Mouse (Mus musculus) myocyte (in vitro differentiated cells): ENCODE data around the gene Nit1. TPM values are rescaled to one million over a fixed set of nuclear protein-coding genes. Genes with fewer than 3 reads are reported as not detected.
A peak's percentile ranks its signal among the peaks of the same experiment; 100 is the strongest.
"Not testable (repeated sequence)": the region's sequence is repeated elsewhere in the genome, so short reads cannot be mapped to it uniquely, and the experiment has no call there.

Source experiments
- H3K27me3 ChIP-seq: one replicate; pipeline ENCODE4 v1.6.1; 2011; ENCODE audit not compliant: control insufficient read depth, insufficient read depth, insufficient read length
- H3K36me3 ChIP-seq: one replicate; pipeline ENCODE4 v1.6.1; 2011; ENCODE audit not compliant: control insufficient read depth, insufficient read depth
- H3K4me2 ChIP-seq: one replicate; pipeline ENCODE4 v1.6.1; 2011; ENCODE audit warnings: low read depth, control low read depth
- H3K4me3 ChIP-seq: one replicate; pipeline ENCODE4 v1.5.1; 2011; ENCODE audit warnings: mild to moderate bottlenecking, control low read depth, moderate library complexity
- H3K79me2 ChIP-seq: one replicate; pipeline ENCODE4 v1.6.1; 2011; ENCODE audit not compliant: control insufficient read depth, insufficient read depth
- H3ac ChIP-seq: one replicate; pipeline ENCODE4 v1.6.1; 2011; ENCODE audit not compliant: control insufficient read depth, insufficient read length
- CEBPB ChIP-seq: IDR thresholded peaks from 2 replicates; pipeline ENCODE4 v1.6.1; 2011; ENCODE audit warnings: mild to moderate bottlenecking, moderate library complexity; ENCODE audit not compliant: poor library complexity, insufficient read depth, severe bottlenecking
- E2F4 ChIP-seq: IDR thresholded peaks from one replicate; pipeline ENCODE4 v1.6.1; 2011; ENCODE audit warnings: mild to moderate bottlenecking, control low read depth, moderate library complexity; ENCODE audit not compliant: insufficient read depth
- MAX ChIP-seq: IDR thresholded peaks from one replicate; pipeline ENCODE4 v1.6.1; 2011; ENCODE audit warnings: low read depth, mild to moderate bottlenecking, control low read depth
- MYOD1 ChIP-seq, 3 experiments: IDR thresholded peaks; one replicate each; pipeline ENCODE4 v1.6.1; 2011; ENCODE audit warnings: control low read depth in 2 of 3, low read depth in 2 of 3, mild to moderate bottlenecking in 2 of 3, moderate library complexity in 1 of 3; ENCODE audit not compliant: insufficient read length in 2 of 3, control insufficient read depth in 1 of 3
- MYOG ChIP-seq, 3 experiments: IDR thresholded peaks; one replicate each; pipeline ENCODE4 v1.6.1; 2011; ENCODE audit warnings: control low read depth in 2 of 3, low read depth in 2 of 3, mild to moderate bottlenecking in 2 of 3; ENCODE audit not compliant: insufficient read length in 2 of 3, control insufficient read depth in 1 of 3, insufficient read depth in 1 of 3
- POLR2A ChIP-seq: IDR thresholded peaks from one replicate; pipeline ENCODE4 v1.6.1; 2011; ENCODE audit warnings: low read depth, mild to moderate bottlenecking, control low read depth, moderate library complexity; ENCODE audit not compliant: insufficient read length
- POLR2AphosphoS2 ChIP-seq: IDR thresholded peaks from one replicate; pipeline ENCODE4 v1.6.1; 2011; ENCODE audit warnings: low read depth, control low read depth; ENCODE audit not compliant: insufficient read length
- REST ChIP-seq: IDR thresholded peaks from one replicate; pipeline ENCODE4 v1.6.1; 2011; ENCODE audit warnings: mild to moderate bottlenecking, control low read depth, moderate library complexity; ENCODE audit not compliant: insufficient read depth, insufficient read length
- SRF ChIP-seq: IDR thresholded peaks from one replicate; pipeline ENCODE4 v1.6.1; 2011; ENCODE audit warnings: low read depth; ENCODE audit not compliant: control insufficient read depth, insufficient read length
- TCF12 ChIP-seq: IDR thresholded peaks from one replicate; pipeline ENCODE4 v1.6.1; 2011; ENCODE audit warnings: mild to moderate bottlenecking, control low read depth; ENCODE audit not compliant: poor library complexity, insufficient read depth, severe bottlenecking
- TCF3 ChIP-seq: IDR thresholded peaks from one replicate; pipeline ENCODE4 v1.6.1; 2011; ENCODE audit warnings: low read depth, control low read depth; ENCODE audit not compliant: insufficient read length
- USF1 ChIP-seq: IDR thresholded peaks from one replicate; pipeline ENCODE4 v1.6.1; 2011; ENCODE audit warnings: low read depth, mild to moderate bottlenecking, control low read depth, moderate library complexity
- polyA plus RNA-seq: library from polyadenylated mRNA; unstranded; fragments of >200 nt; fragmentation: generic; extraction: Trizol; gene quantifications from one replicate; pipeline ENCODE4 v1.2.1, GENCODE M21; 2012; ENCODE audit warnings: missing spikeins

Gene Nit1
- polyA plus RNA-seq, 1 experiment, result 31.8 TPM

DNA sequence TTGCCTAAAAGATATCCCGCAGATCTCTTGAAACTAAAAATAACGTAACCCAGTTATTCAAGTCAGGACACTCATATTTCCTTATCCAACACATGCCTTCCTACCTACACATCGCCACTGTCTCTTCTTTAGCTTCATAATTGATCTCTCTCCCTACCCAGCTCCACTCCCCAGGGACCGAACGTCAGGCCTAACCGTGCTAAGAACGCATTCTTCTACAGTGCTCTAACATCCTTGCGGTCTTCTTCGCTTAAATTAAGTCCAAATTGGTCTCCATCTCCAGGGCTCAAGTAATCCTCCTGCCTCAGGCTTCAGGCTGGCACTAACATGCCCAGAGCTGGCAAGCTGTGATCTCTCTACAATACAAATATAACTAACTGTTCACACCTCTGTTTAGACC is 17.2 kb downstream of the Nit1 start:
- Histone ChIP-seq H3K79me2 (peaks cover 68% of the 10 kb centered on the region), H3K36me3 (peaks cover 3% of the 10 kb centered on the region), H3ac (peak overlapping the region; percentile 77), H3K4me2 (peak overlapping the region; percentile 84), H3K27me3 (no peaks in the 10 kb centered on the region), H3K4me3 (peak overlapping the region; percentile 93)
- TF ChIP-seq POLR2A (no peak), TCF3 (no peak), E2F4 (no peak), MAX (no peak), USF1 (no peak), SRF (no peak), CEBPB (no peak), MYOG (IDR thresholded peaks at IDR 0.05; ENCODE audit: control insufficient read depth in 1 of 3, insufficient read depth in 1 of 3, insufficient read length in 2 of 3, low read depth in 2 of 3) (no peak), TCF12 (no peak), REST (no peak), MYOD1 (IDR thresholded peaks at IDR 0.05; ENCODE audit: control insufficient read depth in 1 of 3, insufficient read length in 2 of 3, low read depth in 2 of 3) (no peak), POLR2AphosphoS2 (no peak)

GRCm38 (mm10) chr1:171326588-171326987 is 18.9 kb downstream of the Nit1 start:
- not testable (repeated sequence) for H3K4me3 ChIP-seq, H3ac ChIP-seq, H3K27me3 ChIP-seq, H3K36me3 ChIP-seq
- Histone ChIP-seq H3K4me2 (peak overlapping the region; percentile 18), H3K79me2 (peaks cover 52% of the 10 kb centered on the region)

DNA sequence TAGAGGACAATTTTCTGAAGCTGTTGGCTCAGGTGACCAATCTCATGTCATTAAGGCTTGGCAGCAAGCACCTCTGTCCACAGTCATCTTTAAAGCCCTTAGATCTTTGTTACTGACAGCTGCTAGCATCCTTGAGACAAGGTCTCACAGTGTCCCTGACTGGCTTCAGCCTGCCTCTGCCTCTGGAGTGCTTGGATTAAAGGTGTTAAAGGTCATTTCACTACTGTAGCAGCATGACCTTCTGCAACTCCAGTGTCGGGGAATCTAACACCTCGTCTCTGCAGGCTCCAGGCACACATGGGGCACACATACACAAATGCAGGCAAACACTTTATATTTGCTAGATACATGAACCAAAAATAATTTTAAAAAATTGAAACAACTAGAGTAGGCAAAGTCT is 19.9 kb downstream of the Nit1 start:
- H3K36me3 ChIP-seq, result peaks cover 3% of the 10 kb centered on the region
- H3K27me3 ChIP-seq, result no peaks in the 10 kb centered on the region
- no peak for TF ChIP-seq USF1
- no peak for TF ChIP-seq MYOG (IDR thresholded peaks at IDR 0.05; ENCODE audit: control insufficient read depth in 1 of 3, insufficient read depth in 1 of 3, insufficient read length in 2 of 3, low read depth in 2 of 3)
- no peak for TF ChIP-seq TCF12
- no peak for TF ChIP-seq MYOD1 (IDR thresholded peaks at IDR 0.05; ENCODE audit: control insufficient read depth in 1 of 3, insufficient read length in 2 of 3, low read depth in 2 of 3)
- no peak for TF ChIP-seq MAX
- TF ChIP-seq POLR2A, result no peak
- H3ac ChIP-seq, result no peak overlapping the region
- peak overlapping the region; percentile 12 for H3K4me2 ChIP-seq
- H3K79me2 ChIP-seq, result peaks cover 44% of the 10 kb centered on the region
- no peak overlapping the region for H3K4me3 ChIP-seq

- no peak for TF ChIP-seq CEBPB
- TF ChIP-seq E2F4, result no peak
- no peak for TF ChIP-seq SRF
- no peak for TF ChIP-seq TCF12
- TF ChIP-seq MYOD1 (IDR thresholded peaks at IDR 0.05; ENCODE audit: control insufficient read depth in 1 of 3, insufficient read length in 2 of 3, low read depth in 2 of 3), result no peak
- peak in 1 of 3 experiments; percentile 36 for TF ChIP-seq MYOG (IDR thresholded peaks at IDR 0.05; ENCODE audit: control insufficient read depth in 1 of 3, insufficient read depth in 1 of 3, insufficient read length in 2 of 3, low read depth in 2 of 3)
- TF ChIP-seq POLR2AphosphoS2, result peak; percentile 64
- no peak for TF ChIP-seq POLR2A
- TF ChIP-seq REST, result no peak
- TF ChIP-seq TCF3, result no peak
- no peak for TF ChIP-seq USF1
- TF ChIP-seq MAX, result no peak
- H3K36me3 ChIP-seq, result peaks cover 3% of the 10 kb centered on the region
- H3K27me3 ChIP-seq, result no peaks in the 10 kb centered on the region
- H3K4me2 ChIP-seq, result no peak overlapping the region
- H3K79me2 ChIP-seq, result peaks cover 19% of the 10 kb centered on the region
- H3K4me3 ChIP-seq, result no peak overlapping the region
- no peak overlapping the region for H3ac ChIP-seq
These were observed 23.4 kb downstream of the Nit1 start for GRCm38 (mm10) chr1:171322012-171322411.

DNA sequence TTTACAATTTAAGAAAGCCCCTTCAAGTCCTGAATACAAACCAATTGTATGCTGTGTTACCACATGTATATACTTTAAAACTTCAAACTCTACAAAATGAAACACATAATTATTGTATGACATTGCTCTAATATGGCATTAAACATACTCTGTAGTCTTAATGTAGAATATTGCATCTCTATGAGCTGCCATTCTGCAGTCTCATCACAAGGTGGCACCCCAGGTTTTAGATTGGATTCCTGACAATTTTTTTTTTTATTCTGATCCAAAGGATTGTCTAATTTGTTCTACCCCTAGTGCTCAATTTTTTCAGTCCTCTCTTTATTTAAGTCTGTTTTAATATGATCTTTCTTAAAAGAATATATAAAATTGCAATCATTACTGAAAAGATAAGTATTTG is 24.0 kb downstream of the Nit1 start:
- Histone ChIP-seq H3K79me2 (peaks cover 15% of the 10 kb centered on the region), H3ac (no peak overlapping the region), H3K27me3 (no peaks in the 10 kb centered on the region), H3K4me2 (no peak overlapping the region), H3K36me3 (peaks cover 3% of the 10 kb centered on the region), H3K4me3 (no peak overlapping the region)
- TF ChIP-seq TCF3 (no peak), POLR2AphosphoS2 (no peak), MYOD1 (IDR thresholded peaks at IDR 0.05; ENCODE audit: control insufficient read depth in 1 of 3, insufficient read length in 2 of 3, low read depth in 2 of 3) (no peak), SRF (no peak), POLR2A (no peak), USF1 (no peak), E2F4 (no peak), CEBPB (no peak), MYOG (IDR thresholded peaks at IDR 0.05; ENCODE audit: control insufficient read depth in 1 of 3, insufficient read depth in 1 of 3, insufficient read length in 2 of 3, low read depth in 2 of 3) (no peak), MAX (no peak), TCF12 (no peak), REST (no peak)
